16 mouse cellular contexts compared by ENCODE assay signal in the genomic region with DNA sequence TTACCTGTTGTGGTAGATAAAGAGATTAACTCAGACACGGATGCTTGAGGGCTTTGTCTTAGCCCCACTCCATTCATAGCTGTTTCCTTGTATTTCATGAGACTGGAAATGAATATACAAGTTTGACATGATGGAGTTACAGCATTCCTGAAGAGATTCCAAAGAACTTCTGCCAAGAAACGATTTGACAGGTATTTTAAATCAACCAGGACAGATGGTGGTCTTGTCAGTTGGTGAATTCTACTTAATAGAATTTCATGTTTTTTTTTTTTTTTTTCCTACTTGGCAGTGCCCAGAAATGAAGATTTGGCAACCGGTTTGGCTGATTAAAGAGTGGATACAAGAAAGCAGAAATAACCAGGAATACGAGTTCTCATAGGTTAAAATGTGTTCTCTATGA. TPM values are rescaled to one million over a fixed set of nuclear protein-coding genes. Genes with fewer than 3 reads are reported as not detected.
"Had no signal": no experiment of that assay in that cellular context is flagged by ENCODE, and none has a peak within 500 bp of the region (broad histone marks: within the 10 kb centered on the region; RNA-seq: fewer than 3 reads in every experiment).

No protein-coding gene starts in this region.

- H3K9me3 ChIP-seq: limb, embryonic 12.5 days; limb, embryonic 15.5 days; midbrain, embryonic 12.5 days had no signal

- H3K4me3 ChIP-seq: limb, embryonic 12.5 days; limb, embryonic 15.5 days; midbrain, embryonic 12.5 days had no signal

- H3K4me2 ChIP-seq: limb, embryonic 12.5 days; limb, embryonic 15.5 days; liver, embryonic 11.5 days; lung, embryonic 14.5 days; midbrain, embryonic 12.5 days had no signal

- ATAC-seq: liver, postnatal 0 days; lung, postnatal 0 days; midbrain, embryonic 16.5 days had no signal

- H3K27me3 ChIP-seq: limb, embryonic 12.5 days; limb, embryonic 15.5 days; midbrain, embryonic 12.5 days had no signal

- H3K9ac ChIP-seq: limb, embryonic 12.5 days; limb, embryonic 15.5 days; liver, embryonic 14.5 days; liver, postnatal 0 days; lung, embryonic 14.5 days; midbrain, embryonic 12.5 days had no signal

- H3K4me1 ChIP-seq: limb, embryonic 12.5 days; limb, embryonic 15.5 days; midbrain, embryonic 12.5 days had no signal

- H3K36me3 ChIP-seq: limb, embryonic 12.5 days; limb, embryonic 15.5 days; midbrain, embryonic 12.5 days had no signal

- DNase-seq: kidney, postnatal 14 days; kidney, postnatal 4 days; left cerebral cortex, postnatal 4 days; liver, postnatal 0 days; lung, embryonic 14.5 days; thymus, adult 18-20 months; thymus, postnatal 4 days had no signal

- H3K27ac ChIP-seq: limb, embryonic 12.5 days; limb, embryonic 15.5 days; liver, embryonic 14.5 days; macrophage; midbrain, embryonic 12.5 days had no signal

RNA-seq across cellular contexts. Expression of a gene that starts 24.7 kb away (rescaled TPM):
- polyA plus RNA-seq: liver, postnatal 0 days; macrophage; spleen, adult 2 months had no signal
